Mouse (Mus musculus): ENCODE measurements around the gene Tmem221.

Tmem221 gene

DNA sequence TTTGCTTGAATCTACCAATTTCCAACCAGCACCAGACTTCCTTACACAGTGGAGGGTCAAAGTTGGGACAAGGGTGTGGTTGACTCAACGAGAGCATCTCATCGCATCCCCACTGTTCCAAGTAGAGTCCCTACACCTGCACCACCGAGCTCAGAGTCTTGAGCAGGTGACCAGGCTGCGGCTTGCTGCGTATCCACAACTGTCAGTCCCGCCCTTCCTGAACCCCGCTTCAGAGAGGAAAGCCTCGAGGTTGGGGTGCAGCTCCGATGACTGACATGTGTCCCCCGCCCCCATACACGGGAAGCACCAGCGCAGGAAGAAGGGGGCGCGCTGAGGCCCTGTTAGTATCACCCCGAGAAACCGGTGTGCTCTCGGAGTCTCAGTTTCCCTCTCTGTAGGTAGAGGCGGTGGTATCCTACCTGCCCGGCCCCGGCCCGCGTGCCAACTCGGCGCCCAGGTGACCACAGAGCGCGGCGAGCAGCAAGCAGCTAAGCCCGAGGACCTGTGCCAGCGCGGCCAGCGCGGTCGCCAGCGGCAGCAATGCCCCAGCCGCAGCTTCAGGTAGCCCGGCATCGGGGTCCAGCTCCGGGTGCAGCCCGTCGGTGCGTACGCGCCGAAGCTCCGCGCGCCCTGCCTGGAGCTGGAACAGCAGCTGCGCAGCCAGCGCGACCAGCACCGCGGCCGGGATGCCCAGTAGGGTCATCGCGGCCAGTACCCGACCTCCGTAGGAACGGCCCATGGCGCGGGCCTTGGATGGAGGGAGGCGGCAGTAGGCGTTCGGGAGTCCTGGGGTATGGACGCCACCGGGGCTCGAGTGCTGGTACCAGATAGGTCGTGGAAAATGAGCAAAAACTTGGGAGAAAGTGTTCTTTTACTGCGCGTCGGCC is at the start of gene Tmem221:
Gene Tmem221, minus strand, starts transcription at position 801 of the 887 bp plus-strand sequence.
- peak; percentile 29 to 45 for DNase-seq

DNA sequence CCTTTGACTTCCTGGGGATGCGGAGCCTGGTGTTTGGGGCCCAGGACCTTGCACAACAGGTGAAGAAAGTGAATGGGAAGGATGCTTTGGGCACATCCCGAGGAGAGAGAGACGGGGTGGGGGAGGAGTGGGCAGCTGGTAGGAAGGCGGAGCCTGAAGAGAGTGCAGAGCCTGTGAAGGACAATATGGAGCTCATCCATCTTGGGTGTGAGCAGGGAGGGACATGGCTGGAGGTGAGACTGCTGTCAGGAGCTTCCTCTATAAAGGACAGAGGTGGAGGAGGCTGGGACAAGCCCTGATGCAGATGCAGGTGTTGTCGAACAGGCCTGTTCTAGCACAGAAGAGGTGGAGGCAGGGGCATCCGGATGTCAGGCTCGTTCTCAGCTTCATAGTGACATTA is 45.4 kb upstream of the Tmem221 start:
- DNase-seq = no peak

DNA sequence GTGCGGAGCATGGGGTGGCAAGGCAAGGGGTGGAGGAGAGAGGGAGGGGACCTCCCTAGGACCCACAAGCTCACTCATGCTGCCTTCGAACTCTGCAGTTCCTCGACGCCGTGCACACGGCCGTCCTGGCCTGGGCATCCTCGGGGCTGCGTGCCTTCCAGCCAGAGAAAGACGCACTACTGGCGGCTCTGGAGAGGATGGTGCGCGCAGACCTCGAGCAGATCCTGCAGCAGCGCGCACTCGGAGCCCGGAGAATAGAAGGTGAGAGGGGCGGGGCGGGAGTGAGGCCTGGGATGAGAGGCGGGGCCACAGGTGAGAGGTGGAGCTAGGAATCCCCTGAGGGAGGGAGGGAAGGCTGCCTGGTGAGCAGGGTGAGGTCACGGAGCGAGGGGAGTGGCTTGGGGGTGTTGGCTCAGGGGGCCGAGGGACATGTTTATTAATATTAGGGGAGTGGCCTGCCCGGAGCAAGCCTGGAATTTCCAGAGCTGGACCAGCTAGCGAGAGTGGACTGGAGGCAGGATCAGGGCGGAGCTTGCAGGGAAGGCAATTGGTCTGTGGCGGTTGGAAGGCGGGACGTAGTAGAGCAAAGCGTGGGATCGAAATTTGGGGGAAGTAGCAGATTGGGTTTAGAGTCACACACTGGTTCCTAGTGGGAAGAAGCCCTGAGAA is 44.1 kb upstream of the Tmem221 start:
- peak; percentile 87 to 92 for DNase-seq

DNA sequence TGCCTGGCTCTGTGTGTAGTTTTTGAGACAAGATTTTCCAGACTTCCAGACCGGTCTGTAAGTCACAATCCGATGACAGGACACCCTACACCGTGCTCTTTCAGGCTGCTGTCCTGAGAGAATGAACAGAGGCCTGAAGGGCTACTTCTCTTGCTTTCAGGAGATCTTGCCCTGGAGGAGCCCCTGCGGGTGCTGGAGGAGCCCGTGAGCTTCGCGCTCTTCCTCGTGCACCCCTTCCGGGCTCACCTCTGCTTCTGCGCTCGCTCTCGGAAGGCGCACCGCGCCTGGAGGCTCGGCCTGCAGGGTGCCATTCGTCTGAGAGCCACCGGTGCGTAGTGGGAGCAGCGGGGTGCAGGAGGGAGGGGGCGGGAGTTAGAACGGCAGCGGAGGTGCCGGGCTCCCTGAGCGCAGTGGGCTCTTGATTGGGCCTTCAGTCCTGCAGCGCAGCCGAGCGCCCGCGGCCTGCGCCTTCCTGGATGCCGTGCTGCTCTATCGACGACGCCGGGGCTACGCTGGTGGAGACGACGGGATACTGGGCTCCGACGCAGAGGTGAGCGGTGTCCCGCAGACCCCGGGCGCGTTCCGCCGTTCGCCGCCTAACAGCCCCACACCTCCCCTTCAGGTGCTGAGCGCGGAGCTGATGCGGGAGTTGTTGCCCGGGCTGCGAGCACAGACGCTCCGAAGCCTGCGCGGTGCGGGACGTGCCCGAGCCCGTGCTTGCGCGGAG is 43.4 kb upstream of the Tmem221 start:
- DNase-seq = peak; percentile 43 to 61

DNA sequence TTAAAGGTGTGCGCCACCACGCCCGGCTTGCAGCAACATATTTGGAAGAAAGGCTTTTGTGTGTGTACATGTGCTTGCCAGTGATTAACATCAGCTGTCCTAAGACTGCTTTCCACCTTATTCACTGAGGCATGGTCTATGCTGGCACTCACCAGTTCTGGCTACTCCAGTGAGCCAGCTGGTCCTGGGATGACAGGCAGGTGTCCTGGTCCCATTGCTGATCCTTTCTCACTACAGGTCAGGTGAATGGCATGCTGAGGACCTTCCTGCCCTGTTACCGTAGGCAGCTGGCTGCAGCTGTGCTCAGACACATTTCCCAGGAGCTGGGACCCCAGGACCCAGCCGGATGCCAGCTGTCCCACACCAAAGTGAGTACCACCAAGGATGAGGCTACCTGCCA is 40.2 kb upstream of the Tmem221 start:
- no peak for DNase-seq

DNA sequence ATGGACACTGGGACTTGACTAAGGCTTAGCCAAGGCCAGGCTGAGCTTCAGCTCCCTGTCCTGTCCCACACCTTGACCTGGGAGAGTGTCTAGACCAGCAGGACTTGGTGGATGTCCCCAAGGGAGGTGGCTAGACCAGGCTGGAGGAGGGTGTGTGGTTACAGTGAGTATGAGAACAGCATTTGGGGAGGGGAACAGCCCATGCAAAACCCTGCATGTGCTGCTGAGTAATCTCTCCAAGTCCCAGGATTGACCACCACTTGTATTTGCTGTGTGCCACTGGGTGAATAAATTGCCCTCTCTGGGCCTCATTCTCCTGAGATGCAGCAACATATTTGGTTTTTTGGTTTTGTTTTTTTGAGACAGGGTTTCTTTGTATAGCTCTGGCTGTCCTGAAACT is 39.7 kb upstream of the Tmem221 start:
- no peak for DNase-seq

DNA sequence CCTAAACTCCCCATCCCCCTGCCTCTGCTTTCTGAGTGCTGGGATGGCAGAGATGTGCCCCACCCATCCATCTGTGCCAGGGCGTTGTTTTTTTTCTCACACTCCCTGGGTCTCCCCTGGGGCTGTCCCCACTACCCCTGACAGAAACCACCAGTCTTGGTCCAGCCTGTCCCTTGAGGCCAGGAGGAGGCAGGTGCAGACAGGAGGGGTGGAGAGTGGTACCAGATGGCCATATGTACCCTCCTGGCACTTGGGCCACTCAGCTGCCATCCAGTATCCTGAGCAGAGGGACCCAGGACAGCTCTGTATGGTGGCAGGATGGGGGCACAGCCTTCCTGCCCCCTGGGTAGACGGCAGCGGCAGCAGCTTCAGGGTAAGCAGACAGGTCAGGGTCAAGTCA is 38.8 kb upstream of the Tmem221 start, which contains the start of gene Fam129c:
Gene Fam129c, plus strand, starts transcription at position 198 of the 400 bp plus-strand sequence.
- DNase-seq = no peak

DNA sequence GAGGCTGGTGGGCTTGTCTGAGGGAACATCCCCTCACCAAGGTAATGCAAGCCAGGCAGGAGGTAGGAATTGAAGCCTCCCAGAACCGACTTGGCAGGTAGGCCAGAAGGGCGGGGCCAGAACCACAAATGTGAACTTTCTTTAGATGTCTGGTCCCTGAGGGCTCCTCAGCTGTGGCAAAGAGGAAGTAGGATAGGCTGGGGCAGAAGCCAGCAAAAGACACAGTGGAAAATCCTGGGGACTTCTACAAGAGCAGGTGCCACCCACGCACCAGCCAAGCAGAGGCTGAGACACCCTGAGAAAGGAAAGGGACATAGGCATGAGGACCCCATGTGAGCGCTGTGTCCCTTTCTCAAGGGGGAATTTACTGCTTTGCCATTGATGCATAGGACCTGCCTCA is 38.1 kb upstream of the Tmem221 start:
- DNase-seq = no peak

DNA sequence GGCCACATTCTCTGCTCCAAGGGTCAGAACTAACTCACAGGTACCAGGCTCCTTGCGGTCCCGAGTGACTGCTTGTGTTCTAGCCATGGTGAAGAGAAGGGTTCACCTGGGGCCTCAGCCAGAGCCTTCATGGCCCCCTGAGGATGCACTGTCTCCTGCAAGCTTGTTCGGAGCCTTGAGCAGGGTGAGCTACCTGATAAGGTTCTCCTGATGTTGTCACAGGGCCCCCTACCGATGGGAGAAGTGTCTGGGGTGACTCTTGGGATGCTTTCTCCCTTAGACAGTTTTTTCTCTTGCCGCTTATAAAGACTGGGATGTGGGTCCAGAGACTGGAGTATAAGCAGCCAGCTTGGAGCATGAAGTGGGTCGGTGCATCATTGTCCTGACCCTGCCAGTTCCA is 37.7 kb upstream of the Tmem221 start:
- DNase-seq = no peak

DNA sequence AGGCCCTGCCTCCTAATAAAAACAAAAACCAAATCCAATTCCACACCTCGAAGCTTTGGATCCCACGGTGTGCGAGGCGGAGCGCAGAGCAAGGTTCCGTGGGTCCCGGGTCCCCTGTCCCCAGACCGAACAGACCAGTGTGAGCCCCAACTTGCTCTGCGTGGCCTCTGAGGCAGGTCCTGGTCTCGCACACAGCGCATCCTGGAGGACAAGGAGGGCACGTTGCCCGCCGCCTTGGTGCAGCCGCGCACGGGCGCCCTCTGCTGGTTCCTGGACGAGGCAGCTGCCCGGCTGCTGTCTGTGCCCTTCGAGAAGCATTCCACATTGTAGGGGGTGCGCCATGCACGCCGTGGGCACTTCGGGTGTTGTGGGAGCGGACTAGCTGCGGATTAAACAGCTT is 37.2 kb upstream of the Tmem221 start:
- DNase-seq = peak; percentile 94 to 95

DNA sequence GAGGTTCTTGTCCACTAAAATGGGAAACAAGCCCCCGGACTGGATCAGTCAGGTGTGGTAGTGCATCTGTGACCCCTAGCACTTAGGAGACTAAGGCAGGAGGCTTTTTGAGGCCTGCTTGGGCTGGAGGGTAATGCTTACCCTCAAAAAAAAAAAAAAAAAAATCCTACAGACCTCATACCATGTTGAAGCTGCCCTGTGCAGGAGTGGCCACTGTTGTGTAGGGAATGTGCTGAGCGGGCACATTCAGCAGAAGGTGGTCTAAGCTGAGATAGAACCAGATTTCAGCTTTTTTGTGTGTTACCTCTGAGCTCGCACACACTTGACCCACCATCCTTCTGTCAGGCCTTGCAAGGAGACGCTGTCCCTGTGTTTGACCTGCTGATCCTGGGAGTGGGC is 35.7 kb upstream of the Tmem221 start:
- no peak for DNase-seq

DNA sequence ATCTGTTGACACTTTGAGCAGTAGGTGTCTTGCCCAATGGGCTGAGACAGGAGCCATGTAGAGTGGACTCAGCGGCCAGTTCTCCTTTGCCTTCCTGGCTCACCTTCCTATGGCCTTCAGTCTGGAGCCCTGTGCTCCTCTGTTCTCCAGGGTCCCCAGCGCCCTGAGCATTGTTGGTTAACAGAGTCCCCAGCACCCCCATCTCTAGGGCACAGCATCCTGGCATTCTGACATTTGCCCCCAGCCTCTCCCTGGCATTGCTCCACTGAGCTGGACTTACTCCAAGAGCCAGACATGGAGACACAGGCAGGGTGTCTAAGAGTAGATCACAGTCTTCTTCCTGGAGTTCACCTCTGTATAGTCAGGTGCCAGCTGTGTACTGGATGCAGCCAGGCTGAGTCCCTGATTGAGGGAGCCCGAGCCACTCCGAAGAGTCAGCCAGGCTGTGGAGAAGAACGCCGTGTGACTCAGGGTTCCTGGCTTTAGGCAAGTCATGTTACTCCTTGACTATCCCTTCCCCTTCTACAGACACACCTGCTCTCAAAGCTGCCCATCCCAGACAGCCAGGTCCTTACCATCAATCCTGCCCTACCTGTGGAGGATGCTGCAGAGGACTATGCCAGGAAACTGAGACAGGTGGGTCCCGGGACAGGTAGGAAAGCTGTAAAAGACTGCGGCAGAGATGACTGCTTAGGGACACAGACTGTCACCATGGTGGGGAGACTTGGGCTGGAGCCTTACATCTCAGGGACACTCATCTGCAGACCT is 35.1 kb upstream of the Tmem221 start:
- DNase-seq = no peak

DNA sequence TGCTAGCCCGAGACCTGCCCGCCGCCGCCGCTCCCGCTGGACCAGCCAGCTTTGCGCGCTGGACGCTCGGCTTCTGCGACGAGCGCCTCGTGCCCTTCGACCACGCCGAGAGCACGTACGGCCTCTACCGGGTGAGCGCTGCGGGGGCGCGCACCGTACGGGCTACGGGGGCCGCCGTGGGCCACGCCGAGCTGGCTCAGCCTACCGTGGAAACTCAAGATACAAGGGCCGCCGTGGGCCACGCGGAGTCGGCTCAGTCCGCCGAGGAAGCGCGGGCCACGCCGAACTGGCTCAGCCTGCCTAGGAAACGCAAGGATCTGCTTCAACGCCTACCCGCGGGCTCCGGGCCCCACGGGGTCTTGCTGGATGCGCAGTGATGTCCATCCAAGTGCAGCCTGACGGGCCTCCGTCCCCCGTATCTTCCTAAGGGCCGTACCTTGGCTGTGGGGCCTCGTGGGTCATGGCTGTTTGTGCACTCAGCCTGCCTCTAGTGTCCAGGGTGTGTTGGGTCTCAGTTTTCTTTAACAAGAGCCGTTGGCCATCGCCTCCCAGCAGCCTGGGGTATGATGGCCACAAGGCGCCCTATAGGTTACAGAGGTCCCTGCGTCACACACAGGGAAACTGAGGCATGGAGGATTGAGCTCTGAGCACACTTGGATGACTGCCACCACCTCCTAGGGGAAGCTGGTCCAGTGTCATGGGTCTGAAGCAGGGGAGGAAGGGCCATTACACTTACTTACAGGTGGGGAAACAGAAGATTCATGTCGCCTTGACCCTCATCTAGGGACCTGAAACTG is 33.9 kb upstream of the Tmem221 start:
- DNase-seq = peak; percentile 83 to 90

DNA sequence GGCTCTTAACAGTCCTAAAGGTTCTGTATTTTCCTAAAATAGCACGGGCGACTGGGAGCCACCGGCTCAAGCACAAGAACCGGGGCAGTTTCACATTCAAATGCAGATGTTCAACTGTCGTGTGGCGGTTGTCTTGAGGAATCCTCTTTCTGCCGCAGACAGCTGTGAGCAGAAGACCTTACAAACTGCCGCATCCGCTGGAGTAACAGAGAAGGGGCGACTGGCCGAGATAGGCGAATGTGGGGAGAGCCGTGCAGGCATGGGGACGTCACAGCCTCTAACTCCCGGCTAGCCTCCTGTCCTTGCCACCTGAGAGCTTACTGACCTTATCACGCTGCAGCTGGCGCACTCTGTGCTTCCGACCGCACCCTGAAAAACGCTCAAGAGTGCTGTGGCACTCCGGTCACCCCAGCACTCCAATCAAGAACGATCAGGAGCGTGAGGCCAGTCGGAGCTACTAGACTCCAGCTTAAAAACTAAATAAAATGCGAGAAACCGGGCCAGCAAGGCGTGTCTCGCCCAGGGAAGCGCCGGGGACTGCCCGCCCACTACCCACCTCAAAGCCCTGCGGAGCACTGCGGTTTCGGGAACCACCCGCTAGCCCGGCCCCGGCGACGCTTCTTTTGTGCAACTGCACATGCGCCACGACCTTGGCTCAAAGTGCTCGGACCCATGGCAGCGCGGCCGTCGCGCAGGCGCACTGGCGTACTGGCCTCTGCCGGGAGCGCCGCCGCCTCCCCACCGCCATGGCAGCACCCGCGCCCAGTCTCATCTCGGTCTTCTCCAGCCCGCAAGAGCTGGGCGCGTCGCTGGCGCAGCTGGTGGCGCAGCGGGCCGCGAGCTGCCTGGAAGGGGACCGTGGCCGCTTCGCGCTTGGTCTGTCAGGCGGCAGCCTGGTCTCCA is 33.1 kb upstream of the Tmem221 start, which contains the start of gene Pgls:
Gene Pgls, plus strand, starts transcription at position 706 of the 903 bp plus-strand sequence.
- DNase-seq = peak; percentile 96 to 98

DNA sequence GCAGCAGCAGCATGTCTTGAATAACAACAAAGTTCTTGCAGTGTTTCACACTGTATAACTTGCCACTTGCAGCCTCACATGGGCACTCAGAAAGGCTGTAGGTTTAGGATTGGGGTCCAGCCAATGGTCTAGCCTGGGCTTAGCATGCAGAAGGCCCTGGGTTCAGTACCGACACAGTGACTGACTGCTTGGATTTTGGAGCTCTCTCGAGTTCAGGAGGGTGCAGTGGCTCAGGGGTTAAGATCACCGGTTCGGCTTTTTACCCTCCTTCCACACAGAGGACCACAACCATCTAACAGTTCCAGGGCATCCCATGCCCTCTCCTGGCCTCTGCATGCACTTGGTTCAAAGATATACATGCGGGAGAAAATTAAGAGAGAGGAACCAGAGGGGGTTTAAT is 32.3 kb upstream of the Tmem221 start:
- no peak for DNase-seq

DNA sequence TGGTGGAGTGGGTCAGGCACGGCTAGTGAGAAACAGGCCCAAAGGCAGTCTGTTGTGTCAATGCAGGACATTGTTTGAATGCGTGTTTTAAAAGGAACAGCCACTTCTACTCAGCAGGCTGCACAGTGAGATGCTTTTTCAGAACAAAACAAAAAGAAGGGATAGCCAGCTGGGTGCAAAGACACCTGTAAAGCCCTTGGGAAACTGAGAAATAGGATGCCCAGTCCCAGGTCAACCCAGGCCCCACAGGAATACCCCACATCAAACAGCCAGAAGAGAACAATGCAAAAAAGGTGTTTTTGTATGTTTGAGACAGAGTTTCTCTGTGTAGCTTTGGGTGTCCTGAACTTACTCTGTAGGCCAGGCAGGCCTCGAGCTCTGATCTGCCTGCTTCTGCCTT is 30.1 kb upstream of the Tmem221 start:
- DNase-seq = no peak

DNA sequence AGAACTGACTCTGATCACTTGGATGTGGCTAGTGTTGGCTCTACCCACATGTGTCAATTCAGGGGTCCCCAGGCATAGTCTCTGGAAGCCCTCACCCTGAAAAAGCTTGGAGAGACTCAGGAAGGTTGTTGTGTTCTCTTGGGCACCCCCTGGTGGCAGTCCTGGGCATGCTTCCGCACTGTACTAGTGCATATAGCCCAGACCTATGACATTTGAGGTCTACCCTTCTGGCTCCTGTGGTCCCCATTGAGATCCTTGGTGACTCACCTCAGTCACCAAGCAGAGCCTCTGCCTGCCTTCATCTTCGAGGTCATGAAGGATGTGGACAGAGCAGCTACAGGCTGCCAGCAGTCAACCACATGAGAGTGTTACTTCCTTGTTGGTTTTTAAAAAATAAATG is 28.2 kb upstream of the Tmem221 start:
- peak; percentile 78 to 79 for DNase-seq

DNA sequence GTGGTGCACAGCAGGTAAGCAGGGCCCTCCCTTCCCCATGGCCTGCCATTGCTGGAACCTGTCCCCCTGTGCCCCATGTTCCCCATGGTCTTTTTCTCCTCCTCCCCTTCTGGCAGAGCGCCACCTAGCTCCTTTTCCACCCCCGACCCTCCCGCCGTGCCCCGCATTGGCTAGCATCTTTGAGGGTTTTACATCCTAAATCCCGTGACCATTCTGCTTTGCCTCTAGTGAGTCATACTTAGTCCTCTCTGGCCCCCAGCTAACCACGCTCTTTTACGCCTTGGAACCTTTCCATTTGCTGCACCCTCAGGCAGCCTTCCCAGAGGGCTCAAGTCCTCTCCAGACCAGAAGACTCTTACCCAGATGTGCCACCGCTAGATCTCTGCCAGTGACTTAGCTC is 21.5 kb upstream of the Tmem221 start:
- no peak for DNase-seq

DNA sequence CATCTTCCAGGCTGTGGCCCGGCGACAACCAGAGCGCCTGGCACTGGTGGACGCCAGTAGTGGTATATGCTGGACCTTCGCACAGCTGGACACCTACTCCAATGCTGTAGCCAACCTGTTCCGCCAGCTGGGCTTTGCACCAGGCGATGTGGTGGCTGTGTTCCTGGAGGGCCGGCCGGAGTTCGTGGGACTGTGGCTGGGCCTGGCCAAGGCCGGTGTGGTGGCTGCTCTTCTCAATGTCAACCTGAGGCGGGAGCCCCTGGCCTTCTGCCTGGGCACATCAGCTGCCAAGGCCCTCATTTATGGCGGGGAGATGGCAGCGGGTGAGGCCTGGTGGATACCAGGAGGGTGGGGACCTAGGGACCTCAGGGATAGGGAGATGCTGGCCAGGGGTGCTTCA is 20.8 kb upstream of the Tmem221 start:
- DNase-seq = no peak

DNA sequence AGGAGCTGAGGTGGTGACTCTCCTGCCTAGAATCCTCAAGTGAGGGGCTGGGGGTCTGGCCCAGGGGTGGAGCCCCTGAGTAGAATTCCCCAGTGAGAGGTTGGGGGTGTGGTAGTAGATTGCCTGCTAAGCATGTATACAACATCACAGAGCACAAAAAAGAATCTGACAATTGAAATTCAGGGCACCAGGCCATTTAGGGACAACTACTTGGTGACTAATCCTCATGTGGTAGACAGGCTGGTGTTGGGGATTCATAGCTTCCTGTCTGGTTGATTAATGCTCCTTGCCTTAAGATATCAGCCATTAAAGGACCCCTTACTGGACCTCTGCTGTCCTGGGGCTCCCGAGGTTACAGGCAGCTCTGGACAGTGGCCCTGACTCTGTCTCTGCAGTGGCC is 20.3 kb upstream of the Tmem221 start:
- DNase-seq = no peak

All from kidney, postnatal 4 days (tissue).